Mouse (Mus musculus) activated CD4-positive, CD25-positive, alpha-beta regulatory T cell, adult 4 months (primary cell): Measurements from ENCODE around the gene Duxbl3. TPM values are rescaled to one million over a fixed set of nuclear protein-coding genes. Genes with fewer than 3 reads are reported as not detected.
"Not testable (repeated sequence)": the region's sequence is repeated elsewhere in the genome, so short reads cannot be mapped to it uniquely, and the experiment has no call there.

Source experiments
- ATAC-seq: one replicate; pipeline ENCODE4 v1.8.0; 2017
- polyA plus RNA-seq, 2 experiments: library from polyadenylated mRNA; unstranded; fragments of 100-300 nt; shearing (Covaris generic); gene quantifications; one replicate each; pipeline ENCODE4 v1.2.1; 2017

Duxbl3 gene
- polyA plus RNA-seq, result not detected

- ATAC-seq, result not testable (repeated sequence)
Observed at GRCm38 (mm10) chr14:26257756-26258617, at the start of gene Duxbl3. Duxbl3 (plus strand) TSS chr14:26257962.

GRCm38 (mm10) chr14:26216233-26217000 lies 41.3 kb upstream of the Duxbl3 start:
- not testable (repeated sequence) for ATAC-seq

- ATAC-seq, result not testable (repeated sequence)
Observed at GRCm38 (mm10) chr14:26237183-26237582, 20.6 kb upstream of the Duxbl3 start.

GRCm38 (mm10) chr14:26258729-26259128 lies 967 bp downstream of the Duxbl3 start:
- not testable (repeated sequence) for ATAC-seq

GRCm38 (mm10) chr14:26286737-26287136 lies 29.0 kb downstream of the Duxbl3 start:
- not testable (repeated sequence) for ATAC-seq

GRCm38 (mm10) chr14:26293859-26294258 lies 36.1 kb downstream of the Duxbl3 start:
- no peak for ATAC-seq

GRCm38 (mm10) chr14:26297055-26297454 lies 39.3 kb downstream of the Duxbl3 start:
- ATAC-seq, result no peak

- no peak for ATAC-seq
Observed at GRCm38 (mm10) chr14:26297484-26297883, 39.7 kb downstream of the Duxbl3 start.

GRCm38 (mm10) chr14:26303111-26303510 lies 45.3 kb downstream of the Duxbl3 start:
- ATAC-seq, result no peak

GRCm38 (mm10) chr14:26306032-26306431 lies 48.3 kb downstream of the Duxbl3 start:
- no peak for ATAC-seq

- no peak for ATAC-seq
Observed at GRCm38 (mm10) chr14:26308813-26309212, 51.1 kb downstream of the Duxbl3 start.

- no peak for ATAC-seq
Observed at GRCm38 (mm10) chr14:26309511-26309910, 51.7 kb downstream of the Duxbl3 start.

GRCm38 (mm10) chr14:26316246-26316730 lies 58.5 kb downstream of the Duxbl3 start:
- ATAC-seq, result no peak

Other genes with a start within 250 kb of the Duxbl3 start
- gene Gm9780, start 215.3 kb upstream of the Duxbl3 start, polyA plus RNA-seq, result not detected
- gene Tmem254c, start 190.6 kb upstream of the Duxbl3 start, polyA plus RNA-seq, result 10 to 100 TPM; 59.9 to 60.0 TPM
- not detected for gene Cphx2, start 176.4 kb upstream of the Duxbl3 start, polyA plus RNA-seq
- gene Cphx3, start 175.7 kb upstream of the Duxbl3 start, polyA plus RNA-seq, result not detected
- gene Duxbl2, start 139.6 kb upstream of the Duxbl3 start, polyA plus RNA-seq, result not detected
- gene Plac9b, start 75.5 kb upstream of the Duxbl3 start, polyA plus RNA-seq, result not detected
- gene Tmem254b, start 50.9 kb upstream of the Duxbl3 start, polyA plus RNA-seq, result 10 to 100 TPM in 1 of 2 experiments, 1 to 10 TPM in 1; 6.6 to 17.9 TPM